ENCODE assay signal across 16 mouse cellular contexts in the genomic region with DNA sequence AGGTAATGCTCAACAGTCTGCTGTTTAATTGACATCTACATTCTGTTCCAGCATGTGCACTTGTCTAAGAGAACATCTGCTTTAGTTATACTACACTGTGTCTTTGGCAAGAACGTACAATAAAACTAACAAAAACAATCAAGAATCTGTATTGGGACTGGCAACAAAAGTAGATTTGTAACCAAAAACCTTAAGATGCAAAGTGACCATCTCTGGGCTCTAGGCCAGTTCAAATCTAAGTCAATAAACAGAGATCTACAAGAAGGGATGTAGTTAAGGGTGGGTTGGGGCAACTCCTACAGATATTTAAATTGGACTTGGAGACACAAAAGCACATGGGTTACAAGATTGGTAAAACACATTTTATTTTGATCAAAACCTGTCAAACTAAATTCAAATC.
"Had no signal": no experiment of that assay in that cellular context is flagged by ENCODE, and none has a peak within 500 bp of the region (broad histone marks: within the 10 kb centered on the region; RNA-seq: fewer than 3 reads in every experiment).

No protein-coding gene starts in this region.

- DNase-seq: liver, postnatal 0 days; lung, adult 2 months; lung, postnatal 14 days; lung, postnatal 36 days; midbrain, embryonic 14.5 days; right cerebral cortex, postnatal 14 days; thymus, adult 18-20 months; thymus, postnatal 14 days; thymus, postnatal 36 days had no signal

- H3K27me3 ChIP-seq: liver, embryonic 15.5 days; megakaryocyte, embryonic 14.5 days; midbrain, embryonic 12.5 days; neural tube, embryonic 12.5 days; stomach, embryonic 15.5 days had no signal

- H3K9me3 ChIP-seq: liver, embryonic 15.5 days; megakaryocyte, embryonic 14.5 days; midbrain, embryonic 12.5 days; neural tube, embryonic 12.5 days; stomach, embryonic 15.5 days had no signal

- H3K4me3 ChIP-seq: liver, embryonic 15.5 days; megakaryocyte, embryonic 14.5 days; midbrain, embryonic 12.5 days; neural tube, embryonic 12.5 days; stomach, embryonic 15.5 days had no signal

- H3K9ac ChIP-seq: liver, embryonic 15.5 days; liver, postnatal 0 days; midbrain, embryonic 12.5 days; neural tube, embryonic 12.5 days; stomach, embryonic 15.5 days had no signal

- H3K27ac ChIP-seq: liver, embryonic 15.5 days; macrophage; midbrain, embryonic 12.5 days; neural tube, embryonic 12.5 days; stomach, embryonic 15.5 days had no signal

- H3K4me2 ChIP-seq: liver, embryonic 15.5 days; midbrain, embryonic 12.5 days; neural tube, embryonic 12.5 days; stomach, embryonic 15.5 days had no signal

- H3K4me1 ChIP-seq: stomach, embryonic 15.5 days had no signal

- ATAC-seq: liver, postnatal 0 days; midbrain, embryonic 16.5 days had no signal
